In genomic region chr9:56075901-56076620, GRCm38 (mm10) we compare ENCODE assay signal across 8 mouse cellular contexts. TPM values are rescaled to one million over a fixed set of nuclear protein-coding genes. Genes with fewer than 3 reads are reported as not detected.
A peak's percentile ranks its signal among the peaks of the same experiment; 100 is the strongest.
DNase-seq lines count a peak whose midpoint lies in the region; ATAC-seq and TF ChIP-seq lines count a peak whose summit lies in the region.

No protein-coding gene starts in this region.

- H3K9ac ChIP-seq in forebrain, embryonic 11.5 days (ENCODE audit: low read length), result no peak overlapping the region
- 0 out of 2 replicates have a peak overlapping the region, but pooled peaks have one; percentile 13 for H3K9ac ChIP-seq in hindbrain, postnatal 0 days (replicated peaks; ENCODE audit: low read length)
- H3K9ac ChIP-seq in liver, embryonic 12.5 days, result no peak overlapping the region
- H3K9ac ChIP-seq in neural tube, embryonic 14.5 days (replicated peaks; ENCODE audit: low read depth, low read length), result no peak overlapping the region

- H3K4me1 ChIP-seq in forebrain, embryonic 11.5 days (replicated peaks; ENCODE audit: control insufficient read depth, insufficient read depth, low read length), result no peaks in the 10 kb centered on the region
- no peaks in the 10 kb centered on the region for H3K4me1 ChIP-seq in hindbrain, postnatal 0 days (ENCODE audit: insufficient read depth, low read length)
- H3K4me1 ChIP-seq in liver, embryonic 12.5 days, result peaks cover 20% of the 10 kb centered on the region
- peaks cover 7% of the 10 kb centered on the region; the same call in 1 of the 2 replicates for H3K4me1 ChIP-seq in neural tube, embryonic 14.5 days (ENCODE audit: control insufficient read depth, insufficient read depth, low read length)
- H3K4me1 ChIP-seq in cerebellum, adult 2 months (ENCODE audit: control insufficient read depth, insufficient read depth, low read length), result no peaks in the 10 kb centered on the region

- ATAC-seq in forebrain, embryonic 11.5 days (replicated peaks; ENCODE audit: low FRiP score), result no peak
- peak; percentile 5; the same call in 1 of the 2 replicates for ATAC-seq in hindbrain, postnatal 0 days
- no peak for ATAC-seq in liver, embryonic 12.5 days
- ATAC-seq in neural tube, embryonic 14.5 days (ENCODE audit: low read depth), result peak; percentile 54; the same call in 1 of the 2 replicates

- DNase-seq in adrenal gland, postnatal 14 days, result peak; percentile 20
- DNase-seq in adrenal gland, postnatal 10 days, result no peak
- DNase-seq in forebrain, embryonic 11.5 days (ENCODE audit: low spot score), result peak; percentile 46
- peak; percentile 39 for DNase-seq in hindbrain, postnatal 0 days (ENCODE audit: low spot score)
- DNase-seq in cerebellum, adult 2 months, result no peak
- no peak for DNase-seq in gastrocnemius, adult 8-10 months (ENCODE audit: low spot score in 2 of 2)

- H3K4me2 ChIP-seq in forebrain, embryonic 11.5 days (ENCODE audit: low read depth, low read length, severe bottlenecking), result no peak overlapping the region
- H3K4me2 ChIP-seq in hindbrain, postnatal 0 days (ENCODE audit: low read depth, low read length), result no peak overlapping the region
- no peak overlapping the region for H3K4me2 ChIP-seq in liver, embryonic 12.5 days
- no peak overlapping the region for H3K4me2 ChIP-seq in neural tube, embryonic 14.5 days (ENCODE audit: low read depth, low read length)

- no peaks in the 10 kb centered on the region for H3K27me3 ChIP-seq in forebrain, embryonic 11.5 days (ENCODE audit: control insufficient read depth, insufficient read depth, low read length)
- no peaks in the 10 kb centered on the region for H3K27me3 ChIP-seq in hindbrain, postnatal 0 days (ENCODE audit: insufficient read depth, low read length)
- no peaks in the 10 kb centered on the region for H3K27me3 ChIP-seq in liver, embryonic 12.5 days (replicated peaks)
- H3K27me3 ChIP-seq in neural tube, embryonic 14.5 days (ENCODE audit: control insufficient read depth, insufficient read depth, low read length), result no peaks in the 10 kb centered on the region
- no peaks in the 10 kb centered on the region for H3K27me3 ChIP-seq in cerebellum, adult 2 months (ENCODE audit: control insufficient read depth, insufficient read depth, low read length)

- WGBS in forebrain, embryonic 11.5 days, result 70% methylated on average over 7 of the region's 7 CpGs
- WGBS in hindbrain, postnatal 0 days, result 36% methylated on average over 7 of the region's 7 CpGs
- WGBS in liver, embryonic 12.5 days (ENCODE audit: insufficient replicate concordance), result 27% methylated on average over 7 of the region's 7 CpGs
- 34% methylated on average over 7 of the region's 7 CpGs for WGBS in neural tube, embryonic 14.5 days
- WGBS in cerebellum, adult 2 months, result 54% methylated on average over 7 of the region's 7 CpGs

- H3K9me3 ChIP-seq in forebrain, embryonic 11.5 days (ENCODE audit: control insufficient read depth, low read length), result no peaks in the 10 kb centered on the region
- H3K9me3 ChIP-seq in hindbrain, postnatal 0 days (ENCODE audit: low read length), result no peaks in the 10 kb centered on the region
- H3K9me3 ChIP-seq in liver, embryonic 12.5 days (replicated peaks), result no peaks in the 10 kb centered on the region
- no peaks in the 10 kb centered on the region for H3K9me3 ChIP-seq in neural tube, embryonic 14.5 days (ENCODE audit: control insufficient read depth, low read length)

- TF ChIP-seq CTCF in hindbrain, postnatal 0 days (IDR thresholded peaks at IDR 0.05; ENCODE audit: low read depth), result no peak
- no peak for TF ChIP-seq CTCF in cerebellum, adult 2 months (IDR thresholded peaks at IDR 0.05; ENCODE audit: borderline replicate concordance, insufficient read depth, low read depth, low read length)

- no peak for TF ChIP-seq POLR2A in cerebellum, adult 2 months (IDR thresholded peaks at IDR 0.05; ENCODE audit: borderline replicate concordance, insufficient read depth, low read length)

- no peak overlapping the region for H3K27ac ChIP-seq in forebrain, embryonic 11.5 days (ENCODE audit: low read depth, low read length)
- H3K27ac ChIP-seq in hindbrain, postnatal 0 days, result peak overlapping the region; percentile 69
- H3K27ac ChIP-seq in liver, embryonic 12.5 days, result peak overlapping the region; percentile 58
- H3K27ac ChIP-seq in neural tube, embryonic 14.5 days (ENCODE audit: low read depth, low read length), result peak overlapping the region; percentile 66
- no peak overlapping the region for H3K27ac ChIP-seq in cerebellum, adult 2 months (ENCODE audit: insufficient read depth, low read length)

- H3K36me3 ChIP-seq in forebrain, embryonic 11.5 days (ENCODE audit: control insufficient read depth, insufficient read depth, low read length), result no peaks in the 10 kb centered on the region
- no peaks in the 10 kb centered on the region for H3K36me3 ChIP-seq in hindbrain, postnatal 0 days (ENCODE audit: insufficient read depth, low read length)
- no peaks in the 10 kb centered on the region for H3K36me3 ChIP-seq in liver, embryonic 12.5 days
- H3K36me3 ChIP-seq in neural tube, embryonic 14.5 days (ENCODE audit: control insufficient read depth, insufficient read depth, low read length), result peaks cover 13% of the 10 kb centered on the region

- no peak overlapping the region for H3K4me3 ChIP-seq in forebrain, embryonic 11.5 days (ENCODE audit: low read depth, low read length)
- no peak overlapping the region for H3K4me3 ChIP-seq in hindbrain, postnatal 0 days (ENCODE audit: low read length)
- H3K4me3 ChIP-seq in liver, embryonic 12.5 days, result no peak overlapping the region
- no peak overlapping the region for H3K4me3 ChIP-seq in neural tube, embryonic 14.5 days (ENCODE audit: low read depth, low read length)
- no peak overlapping the region for H3K4me3 ChIP-seq in cerebellum, adult 2 months (replicated peaks; ENCODE audit: insufficient read depth, low read depth, low read length)

RNA-seq across cellular contexts. Expression of gene Pstpip1, which starts 13.7 kb away (rescaled TPM):
- 1.3 and 8.9 TPM in 2 replicates for total RNA-seq in adrenal gland, postnatal 14 days (2021)
- total RNA-seq in adrenal gland, postnatal 10 days (2021), result 1 to 10 TPM; 3.6 to 4.9 TPM
- polyA plus RNA-seq in forebrain, embryonic 11.5 days (2014; fragmentation: Nextera tagmentation; extraction: Ambion mirVana), result 0.40 and 0.69 TPM in 2 replicates
- 0.10 and 1.1 TPM in 2 replicates for total RNA-seq in hindbrain, postnatal 0 days (2014; rRNA removed)
- 0.78 and 1.4 TPM in 2 replicates for polyA plus RNA-seq in hindbrain, postnatal 0 days (2015; fragmentation: Nextera tagmentation; extraction: Ambion mirVana)
- 3.2 and 3.7 TPM in 2 replicates for polyA plus RNA-seq in liver, embryonic 12.5 days (2016; fragmentation: Nextera tagmentation; extraction: Ambion mirVana)
- polyA plus RNA-seq in neural tube, embryonic 14.5 days (2014; fragmentation: Nextera tagmentation; extraction: Ambion mirVana), result 0.40 and 1.2 TPM in 2 replicates
- 3.3 and 5.0 TPM in 2 replicates for polyA plus RNA-seq in cerebellum, adult 2 months (2012; rRNA removed)
- total RNA-seq in gastrocnemius, adult 8-10 months (2022), result under 1 TPM; 0.17 to 0.83 (median 0.32) TPM

RNA-seq across cellular contexts. Expression of gene Rcn2, which starts 34.4 kb away (rescaled TPM):
- total RNA-seq in adrenal gland, postnatal 14 days (2021), result 37.2 and 37.7 TPM in 2 replicates
- 10 to 100 TPM; 40.1 to 41.2 TPM for total RNA-seq in adrenal gland, postnatal 10 days (2021)
- polyA plus RNA-seq in forebrain, embryonic 11.5 days (2014; fragmentation: Nextera tagmentation; extraction: Ambion mirVana), result 345 and 350 TPM in 2 replicates
- total RNA-seq in hindbrain, postnatal 0 days (2014; rRNA removed), result 102 and 123 TPM in 2 replicates
- polyA plus RNA-seq in hindbrain, postnatal 0 days (2015; fragmentation: Nextera tagmentation; extraction: Ambion mirVana), result 305 and 318 TPM in 2 replicates
- polyA plus RNA-seq in liver, embryonic 12.5 days (2016; fragmentation: Nextera tagmentation; extraction: Ambion mirVana), result 48.9 and 50.5 TPM in 2 replicates
- 263 and 265 TPM in 2 replicates for polyA plus RNA-seq in neural tube, embryonic 14.5 days (2014; fragmentation: Nextera tagmentation; extraction: Ambion mirVana)
- 134 and 151 TPM in 2 replicates for polyA plus RNA-seq in cerebellum, adult 2 months (2012; rRNA removed)
- 10 to 100 TPM; 19.0 to 21.3 (median 19.6) TPM for total RNA-seq in gastrocnemius, adult 8-10 months (2022)

Comparison
In these comparisons a context has a peak if more than half of its experiments do, and no peak if none do; other contexts are left out.
1. DNase-seq: peak in adrenal gland, postnatal 14 days (single experiment), forebrain, embryonic 11.5 days (single experiment) and hindbrain, postnatal 0 days (single experiment); none in adrenal gland, postnatal 10 days (single experiment), cerebellum, adult 2 months (0 of 2) and gastrocnemius, adult 8-10 months (0 of 2).
2. ATAC-seq: peak in hindbrain, postnatal 0 days (single experiment) and neural tube, embryonic 14.5 days (single experiment); none in forebrain, embryonic 11.5 days (single experiment) and liver, embryonic 12.5 days (single experiment).
3. H3K27ac ChIP-seq: peak in hindbrain, postnatal 0 days (single experiment), liver, embryonic 12.5 days (single experiment) and neural tube, embryonic 14.5 days (single experiment); none in forebrain, embryonic 11.5 days (single experiment) and cerebellum, adult 2 months (single experiment).